Mouse (Mus musculus) testis, adult 2 months (tissue): ENCODE measurements around the gene Mtus2. TPM values are rescaled to one million over a fixed set of nuclear protein-coding genes. Genes with fewer than 3 reads are reported as not detected.
"Not testable (repeated sequence)": the region's sequence is repeated elsewhere in the genome, so short reads cannot be mapped to it uniquely, and the experiment has no call there.

Experiments used
- H3K27ac ChIP-seq: fragments of 200-500 bp; 2 replicates; pipeline ENCODE4 v1.5.1; 2012; ENCODE audit warnings: low read depth, low read length; ENCODE audit not compliant: control insufficient read depth, insufficient read depth
- H3K27me3 ChIP-seq: fragments of 200-500 bp; 2 replicates; pipeline ENCODE4 v1.6.1; 2012; ENCODE audit warnings: mild to moderate bottlenecking, low read length, moderate library complexity; ENCODE audit not compliant: control insufficient read depth, insufficient read depth
- H3K36me3 ChIP-seq: fragments of 200-500 bp; 2 replicates; pipeline ENCODE4 v1.6.1; 2012; ENCODE audit warnings: mild to moderate bottlenecking, low read length; ENCODE audit not compliant: control insufficient read depth, insufficient read depth
- H3K4me1 ChIP-seq: fragments of 200-500 bp; 2 replicates; pipeline ENCODE4 v1.6.1; 2012; ENCODE audit warnings: low read length; ENCODE audit not compliant: control insufficient read depth, insufficient read depth
- H3K4me3 ChIP-seq: fragments of 200-500 bp; 2 replicates; pipeline ENCODE4 v1.5.1; 2012; ENCODE audit warnings: low read depth, mild to moderate bottlenecking, low read length, moderate library complexity, mixed read lengths; ENCODE audit not compliant: control insufficient read depth
- CTCF ChIP-seq: fragments of 200-500 bp; IDR thresholded peaks from 2 replicates; pipeline ENCODE4 v1.5.1; 2012; ENCODE audit warnings: low read depth, mild to moderate bottlenecking, inconsistent platforms, low read length, moderate library complexity; ENCODE audit not compliant: control insufficient read depth, insufficient read depth, insufficient replicate concordance
- POLR2A ChIP-seq: fragments of 200-500 bp; IDR thresholded peaks from 2 replicates; pipeline ENCODE4 v1.6.1; 2012; ENCODE audit warnings: low read depth, mild to moderate bottlenecking, inconsistent platforms, low read length, moderate library complexity; ENCODE audit not compliant: control insufficient read depth
- polyA plus RNA-seq: library from polyadenylated mRNA; depleted of rRNA; stranded (reverse); fragments of >200 nt; gene quantifications from 2 replicates; pipeline ENCODE4 v1.2.3, GENCODE M21; 2012

The Mtus2 gene
- polyA plus RNA-seq, 1 experiment, result 1.8 TPM

DNA sequence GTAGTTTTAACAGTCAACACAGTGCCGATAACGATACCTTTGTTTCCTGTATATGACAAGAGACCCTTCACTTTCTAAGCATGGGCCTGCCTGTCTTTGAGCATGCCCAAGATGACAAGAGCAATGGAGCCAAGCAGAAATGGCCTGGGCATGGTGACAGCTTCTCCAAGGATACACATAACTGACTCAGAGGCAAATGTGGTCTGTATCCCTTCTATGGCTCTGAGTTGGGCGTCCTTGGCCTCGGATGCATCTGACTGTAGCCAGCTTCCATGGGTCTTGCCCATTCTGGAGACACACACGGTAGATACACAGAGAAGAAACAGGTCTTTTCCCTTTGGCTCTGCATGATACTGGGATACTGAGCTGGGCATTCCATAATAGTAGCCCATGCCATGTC is 357.8 kb downstream of the Mtus2 start:
- Histone ChIP-seq H3K36me3 (no peaks in the 10 kb centered on the region), H3K27ac (no peak overlapping the region), H3K4me1 (no peaks in the 10 kb centered on the region; the same call in 1 of the 2 replicates), H3K4me3 (no peak overlapping the region), H3K27me3 (no peaks in the 10 kb centered on the region)
- TF ChIP-seq CTCF, result no peak
- TF ChIP-seq POLR2A, result no peak

DNA sequence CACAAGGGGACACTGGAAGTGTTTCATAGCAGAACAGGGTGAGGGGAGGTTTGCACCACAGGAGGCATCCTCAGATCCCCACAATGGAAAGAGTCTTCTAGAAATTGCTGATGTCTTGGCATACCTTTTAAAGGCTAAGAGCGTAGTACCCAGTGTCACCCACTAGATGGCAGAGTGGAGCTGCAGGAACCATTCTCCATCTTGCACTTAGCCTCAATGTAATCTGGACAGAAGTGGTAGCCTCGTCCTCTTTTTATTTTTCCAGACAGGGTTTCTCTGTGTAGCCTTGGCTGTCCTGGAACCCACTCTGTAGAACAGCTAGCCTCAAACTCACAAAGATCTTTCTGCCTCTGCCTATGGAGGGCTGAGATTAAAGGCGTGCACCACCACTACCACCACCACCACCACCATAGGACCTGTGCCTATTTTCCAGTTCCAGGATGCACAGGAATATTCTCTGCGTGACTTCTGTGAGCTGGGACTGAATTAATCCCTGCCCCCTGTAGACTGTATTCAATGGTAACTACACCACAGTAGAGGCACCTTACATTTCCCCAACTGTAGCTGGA is 368.3 kb downstream of the Mtus2 start:
- Histone ChIP-seq H3K27ac (no peak overlapping the region), H3K27me3 (no peaks in the 10 kb centered on the region), H3K4me3 (no peak overlapping the region), H3K4me1 (no peaks in the 10 kb centered on the region), H3K36me3 (no peaks in the 10 kb centered on the region)
- TF ChIP-seq POLR2A (no peak), CTCF (peak; percentile 47; the same call in 1 of the 2 replicates)

DNA sequence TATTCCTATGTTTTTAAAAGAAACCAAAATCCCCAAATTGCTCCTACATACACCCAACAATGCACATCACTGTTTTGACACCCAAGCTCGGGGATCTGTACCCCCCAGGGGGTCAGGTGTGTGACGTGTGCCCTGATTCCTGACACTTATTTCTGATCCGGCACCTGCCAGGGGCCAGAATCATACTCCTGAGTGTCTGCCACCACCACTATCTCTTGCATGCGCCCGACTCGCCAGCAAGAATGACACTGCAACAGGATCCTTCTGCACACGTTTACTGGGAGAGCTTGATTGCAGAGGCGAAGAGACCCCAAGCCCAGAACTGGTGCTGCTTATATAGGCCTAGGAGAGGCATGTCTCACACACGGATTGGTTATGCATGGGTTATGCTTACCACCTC is 369.2 kb downstream of the Mtus2 start:
- H3K4me3 ChIP-seq, H3K4me1 ChIP-seq, H3K27me3 ChIP-seq, H3K27ac ChIP-seq, H3K36me3 ChIP-seq: not testable (repeated sequence)

DNA sequence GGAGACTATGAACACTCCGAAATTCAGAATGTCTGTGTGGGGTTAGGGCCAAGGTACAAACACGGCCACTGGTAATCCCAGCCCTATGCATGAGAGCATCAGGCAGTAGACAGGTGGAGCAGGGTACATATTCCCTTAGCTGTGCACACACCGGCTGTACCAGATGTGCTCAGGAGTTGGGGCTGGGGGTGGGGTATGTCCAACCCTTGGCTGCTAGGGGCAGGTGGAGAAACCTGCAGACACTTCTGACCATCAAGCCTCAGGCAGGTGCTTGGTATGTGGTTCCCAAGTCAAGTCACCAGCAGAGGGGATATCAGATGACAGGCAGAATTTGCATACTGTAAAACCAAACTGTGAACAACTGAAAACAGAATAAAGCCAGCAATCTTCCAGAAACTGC is 371.9 kb downstream of the Mtus2 start:
- no peak overlapping the region for H3K4me3 ChIP-seq
- no peak overlapping the region for H3K27ac ChIP-seq
- no peaks in the 10 kb centered on the region for H3K27me3 ChIP-seq
- no peaks in the 10 kb centered on the region for H3K4me1 ChIP-seq
- no peaks in the 10 kb centered on the region for H3K36me3 ChIP-seq
- no peak for TF ChIP-seq CTCF
- TF ChIP-seq POLR2A, result no peak

- peaks cover 1% of the 10 kb centered on the region; the same call in 1 of the 2 replicates for H3K36me3 ChIP-seq
- TF ChIP-seq CTCF, result no peak
- TF ChIP-seq POLR2A, result no peak
- no peak overlapping the region for H3K4me3 ChIP-seq
- H3K27me3 ChIP-seq, result no peaks in the 10 kb centered on the region
- no peak overlapping the region for H3K27ac ChIP-seq
- no peaks in the 10 kb centered on the region for H3K4me1 ChIP-seq
Observed at GRCm38 (mm10) chr5:148331229-148331776, 374.2 kb downstream of the Mtus2 start.

DNA sequence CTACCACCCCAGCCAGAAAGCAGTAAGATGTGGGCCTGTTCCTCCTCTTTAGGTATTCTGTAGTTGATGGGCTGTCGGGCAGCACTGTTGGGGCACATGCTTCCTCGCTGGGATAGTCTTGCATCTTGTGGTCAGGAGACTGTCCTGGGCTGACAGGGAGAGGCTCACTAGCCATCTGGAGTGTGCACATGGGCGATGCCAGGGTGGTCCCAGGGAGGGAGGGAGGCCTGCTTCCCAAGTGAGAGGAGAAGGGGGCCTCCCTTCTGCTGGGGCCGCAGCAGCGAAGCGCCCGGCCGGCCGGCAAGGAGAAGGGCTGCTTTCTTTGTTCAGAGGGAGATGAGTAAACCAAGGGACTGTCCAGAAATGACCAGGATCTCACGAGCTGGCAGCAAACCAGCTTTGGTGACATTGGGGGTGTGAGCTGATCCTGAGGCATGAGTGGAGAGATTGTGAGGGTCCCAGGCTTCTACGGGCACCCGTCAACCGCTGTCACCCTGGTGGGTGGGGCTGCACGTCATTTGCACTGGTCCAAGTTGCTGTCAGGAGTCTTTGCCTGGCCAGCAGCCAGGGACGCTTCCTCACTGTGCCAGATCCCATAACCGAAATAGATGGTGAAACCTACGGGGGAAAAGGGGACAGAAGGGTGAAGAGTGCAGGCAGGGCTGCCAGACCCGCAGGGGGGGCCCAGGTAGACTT is 375.0 kb downstream of the Mtus2 start:
- no peak overlapping the region for H3K4me3 ChIP-seq
- peaks cover 1% of the 10 kb centered on the region for H3K36me3 ChIP-seq

GRCm38 (mm10) chr5:148332622-148332974 is 375.5 kb downstream of the Mtus2 start:
- H3K27ac ChIP-seq, result no peak overlapping the region
- H3K27me3 ChIP-seq, result no peaks in the 10 kb centered on the region
- H3K36me3 ChIP-seq, result peaks cover 1% of the 10 kb centered on the region
- no peak overlapping the region for H3K4me3 ChIP-seq
- no peaks in the 10 kb centered on the region for H3K4me1 ChIP-seq
- TF ChIP-seq CTCF (peak; percentile 82), POLR2A (no peak)

More for the DNA sequence above, 375.0 kb downstream of the Mtus2 start:
- TF ChIP-seq CTCF, result no peak
- no peak for TF ChIP-seq POLR2A
- Histone ChIP-seq H3K4me1 (no peaks in the 10 kb centered on the region), H3K27me3 (no peaks in the 10 kb centered on the region), H3K27ac (no peak overlapping the region)

DNA sequence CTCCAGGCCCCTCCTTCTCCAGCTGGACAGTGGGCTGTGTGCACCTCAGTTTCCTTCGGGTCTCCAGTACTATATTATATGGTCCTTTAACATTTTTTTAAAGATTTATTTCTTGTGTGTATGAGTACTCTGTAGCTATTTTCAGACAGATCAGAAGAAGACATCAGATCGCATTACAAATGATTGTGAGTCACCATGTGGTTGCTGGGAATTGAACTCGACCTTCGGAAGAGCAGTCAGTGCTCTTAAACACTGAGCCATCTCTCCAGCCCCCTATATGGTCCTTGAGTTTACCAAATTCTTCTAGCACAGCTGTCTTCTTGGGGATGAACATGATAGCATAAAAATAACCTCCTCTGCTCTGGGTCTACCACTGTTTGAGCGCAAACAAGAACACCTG is 382.0 kb downstream of the Mtus2 start:
- H3K36me3 ChIP-seq, result peaks cover 4% of the 10 kb centered on the region

More for the DNA sequence above, 382.0 kb downstream of the Mtus2 start:
- no peak for TF ChIP-seq CTCF
- no peak for TF ChIP-seq POLR2A
- Histone ChIP-seq H3K4me1 (peaks cover 11% of the 10 kb centered on the region), H3K4me3 (no peak overlapping the region), H3K27me3 (no peaks in the 10 kb centered on the region), H3K27ac (no peak overlapping the region)
